Mouse (Mus musculus) lung, postnatal 0 days (tissue): ENCODE measurements at regions not wholly inside any gene's neighbourhood (a gene's known extent, or its start where the extent isn't known, plus 50 kb on each side); places are given as distances from the start of the nearest gene placed in this dataset.

Experiments
- ATAC-seq: fragments of 200-750 bp; cut with Nextera tagmentation; 2 replicates; pipeline ENCODE4 v1.8.0; 2017; ENCODE audit warnings: moderate library complexity
- DNase-seq: peaks from one replicate; pipeline ENCODE4 v3.0.0-alpha.2; 2016; ENCODE audit warnings: low spot score
- H3K27ac ChIP-seq: fragments of 300-500 bp; sonication (generic); 2 replicates; pipeline ENCODE4 v1.5.1; 2014; ENCODE audit warnings: antibody characterized with exemption, mild to moderate bottlenecking, low read length, mixed read lengths
- H3K27me3 ChIP-seq: fragments of 300-500 bp; sonication (generic); replicated peaks from 2 replicates; pipeline ENCODE4 v1.6.1; 2014; ENCODE audit warnings: low read length, mixed read lengths; ENCODE audit not compliant: insufficient read depth
- H3K36me3 ChIP-seq: fragments of 300-500 bp; sonication (generic); 2 replicates; pipeline ENCODE4 v1.6.1; 2014; ENCODE audit warnings: low read length, mixed read lengths; ENCODE audit not compliant: insufficient read depth
- H3K4me1 ChIP-seq: fragments of 300-500 bp; sonication (generic); 2 replicates; pipeline ENCODE4 v1.6.1; 2014; ENCODE audit warnings: antibody characterized with exemption, low read depth, low read length, mixed read lengths; ENCODE audit not compliant: insufficient read depth
- H3K4me2 ChIP-seq: fragments of 300-500 bp; sonication (generic); replicated peaks from 2 replicates; pipeline ENCODE4 v1.6.1; 2014; ENCODE audit warnings: low read depth, mild to moderate bottlenecking, low read length, moderate library complexity, mixed read lengths
- H3K4me3 ChIP-seq: fragments of 300-500 bp; sonication (generic); 2 replicates; pipeline ENCODE4 v1.5.1; 2014; ENCODE audit warnings: low read depth, low read length
- H3K9ac ChIP-seq: fragments of 300-500 bp; sonication (generic); replicated peaks from 2 replicates; pipeline ENCODE4 v1.6.1; 2014; ENCODE audit warnings: low read depth, mild to moderate bottlenecking
- H3K9me3 ChIP-seq: fragments of 300-500 bp; sonication (generic); 2 replicates; pipeline ENCODE4 v1.6.1; 2016; ENCODE audit warnings: low read length, mixed read lengths
- CTCF ChIP-seq: IDR thresholded peaks from 2 replicates; pipeline ENCODE4 v1.5.1; 2016; ENCODE audit warnings: antibody characterized with exemption, mild to moderate bottlenecking
- EP300 ChIP-seq: IDR thresholded peaks from 2 replicates; pipeline ENCODE4 v1.6.1; 2016; ENCODE audit warnings: antibody characterized with exemption, mild to moderate bottlenecking, control low read depth
- WGBS: fragments of 180-500 bp; shearing (Covaris S2); extraction: QIAGEN DNeasy Blood & Tissue Kit; methylation state at CpG from one replicate; pipeline ENCODE4 v1.1.7; 2014; 5-methylcytosine and 5-hydroxymethylcytosine counted together

DNA sequence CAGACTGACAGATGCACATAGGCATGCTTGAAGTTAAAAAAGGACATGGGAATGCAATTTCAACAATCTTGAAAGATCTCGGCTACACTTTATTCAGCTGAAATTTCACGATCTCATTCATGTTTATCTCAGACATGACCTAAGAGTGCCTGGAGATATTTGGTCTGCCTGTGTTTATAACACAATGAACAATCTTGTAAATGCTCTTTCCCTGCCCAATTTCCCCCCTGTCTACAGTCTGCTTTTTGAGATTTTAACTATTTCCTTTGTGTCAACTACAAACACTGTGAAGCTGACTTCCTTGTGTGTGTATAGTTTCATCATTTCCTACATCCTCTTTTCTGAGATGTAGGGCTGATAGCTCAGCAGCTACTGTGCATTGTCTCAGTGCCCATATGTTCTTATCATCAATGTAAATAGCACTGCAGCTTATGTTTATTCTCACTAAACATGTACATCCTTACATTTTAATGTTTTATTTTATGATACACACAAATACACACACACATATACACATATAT is 319.4 kb upstream of the A1bg start:
- peak; percentile 35 for DNase-seq
- WGBS: 29% methylated on average over 2 of the region's 2 CpGs

GRCm38 (mm10) chr15:61241741-61242140 is 318.9 kb upstream of the A1bg start:
- Histone ChIP-seq H3K27ac (no peak overlapping the region), H3K4me2 (no peak overlapping the region), H3K4me1 (no peaks in the 10 kb centered on the region), H3K9me3 (no peaks in the 10 kb centered on the region), H3K27me3 (no peaks in the 10 kb centered on the region), H3K36me3 (no peaks in the 10 kb centered on the region), H3K9ac (no peak overlapping the region), H3K4me3 (no peak overlapping the region)
- ATAC-seq (peak; percentile 48), DNase-seq (peak; percentile 31)
- 68% methylated on average over 1 of the region's 1 CpGs for WGBS
- no peak; the same call in 1 of the 2 replicates for TF ChIP-seq EP300
- TF ChIP-seq CTCF: no peak

More for the DNA sequence above, 319.4 kb upstream of the A1bg start:
- H3K9me3 ChIP-seq: no peaks in the 10 kb centered on the region
- peak; percentile 57; the same call in 1 of the 2 replicates for ATAC-seq
- H3K4me3 ChIP-seq: no peak overlapping the region
- no peak overlapping the region for H3K27ac ChIP-seq
- TF ChIP-seq CTCF (no peak), EP300 (0 out of 2 replicates have a peak, but pooled peaks have one; percentile 7)
- no peak overlapping the region for H3K4me2 ChIP-seq
- H3K27me3 ChIP-seq: no peaks in the 10 kb centered on the region
- H3K36me3 ChIP-seq: no peaks in the 10 kb centered on the region
- no peak overlapping the region for H3K9ac ChIP-seq
- no peaks in the 10 kb centered on the region for H3K4me1 ChIP-seq

DNA sequence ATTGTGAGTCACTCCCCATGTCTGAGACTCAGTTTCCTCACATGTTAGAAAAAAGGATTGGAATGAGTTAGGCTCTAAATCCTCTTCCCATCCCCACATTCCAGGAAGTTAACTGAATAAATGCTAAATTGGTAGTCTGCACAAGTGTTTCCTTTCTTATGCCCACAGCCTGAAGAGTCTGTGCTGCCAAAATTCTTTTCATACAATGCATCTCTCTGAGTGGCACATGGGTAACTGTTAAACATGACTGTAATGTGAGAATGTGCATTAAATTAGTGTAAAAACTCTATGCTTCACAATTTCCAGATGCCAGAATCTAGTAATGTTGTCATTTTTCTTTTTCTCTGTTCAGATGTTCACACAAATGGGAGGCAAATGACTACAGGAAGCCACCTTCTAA is 317.5 kb upstream of the A1bg start:
- ATAC-seq: no peak
- no peaks in the 10 kb centered on the region for H3K27me3 ChIP-seq
- no peaks in the 10 kb centered on the region for H3K4me1 ChIP-seq
- H3K27ac ChIP-seq: no peak overlapping the region
- H3K4me2 ChIP-seq: no peak overlapping the region
- TF ChIP-seq CTCF (no peak), EP300 (no peak)
- no peaks in the 10 kb centered on the region for H3K36me3 ChIP-seq
- H3K9ac ChIP-seq: no peak overlapping the region
- DNase-seq: no peak
- H3K9me3 ChIP-seq: no peaks in the 10 kb centered on the region
- no peak overlapping the region for H3K4me3 ChIP-seq

DNA sequence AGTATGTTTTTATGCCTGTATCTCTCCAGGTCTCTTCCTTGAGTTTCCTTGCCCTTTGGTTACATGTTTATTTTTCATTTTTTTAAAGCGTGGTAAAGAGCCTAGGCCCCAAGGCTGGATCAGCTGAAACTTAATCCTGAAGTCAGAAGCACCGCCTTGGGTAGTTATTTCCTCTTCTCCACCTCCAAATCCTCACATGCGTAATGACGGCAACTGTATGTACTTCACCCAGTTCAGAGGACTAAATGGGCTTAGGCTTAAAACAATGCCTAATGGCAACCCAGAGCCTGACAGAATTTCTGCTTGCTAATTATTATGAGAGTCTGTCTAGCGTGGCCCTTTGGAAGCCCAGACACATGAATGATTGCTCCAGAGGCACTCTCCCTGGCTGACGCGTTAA is 316.6 kb upstream of the A1bg start:
- TF ChIP-seq EP300 (no peak), CTCF (no peak)
- Histone ChIP-seq H3K4me1 (no peaks in the 10 kb centered on the region), H3K4me3 (no peak overlapping the region), H3K9ac (no peak overlapping the region), H3K9me3 (no peaks in the 10 kb centered on the region), H3K4me2 (no peak overlapping the region), H3K36me3 (no peaks in the 10 kb centered on the region), H3K27ac (no peak overlapping the region), H3K27me3 (no peaks in the 10 kb centered on the region)
- ATAC-seq (no peak), DNase-seq (no peak)
- WGBS: 81% methylated on average over 7 of the region's 7 CpGs

GRCm38 (mm10) chr15:61238996-61239395 is 316.2 kb upstream of the A1bg start:
- Histone ChIP-seq H3K4me2 (no peak overlapping the region), H3K36me3 (no peaks in the 10 kb centered on the region), H3K9ac (no peak overlapping the region), H3K9me3 (no peaks in the 10 kb centered on the region), H3K27ac (no peak overlapping the region), H3K4me3 (no peak overlapping the region), H3K4me1 (no peaks in the 10 kb centered on the region), H3K27me3 (no peaks in the 10 kb centered on the region)
- TF ChIP-seq CTCF: no peak
- no peak for TF ChIP-seq EP300
- no peak for ATAC-seq
- DNase-seq: no peak
- WGBS: 58% methylated on average over 11 of the region's 12 CpGs

DNA sequence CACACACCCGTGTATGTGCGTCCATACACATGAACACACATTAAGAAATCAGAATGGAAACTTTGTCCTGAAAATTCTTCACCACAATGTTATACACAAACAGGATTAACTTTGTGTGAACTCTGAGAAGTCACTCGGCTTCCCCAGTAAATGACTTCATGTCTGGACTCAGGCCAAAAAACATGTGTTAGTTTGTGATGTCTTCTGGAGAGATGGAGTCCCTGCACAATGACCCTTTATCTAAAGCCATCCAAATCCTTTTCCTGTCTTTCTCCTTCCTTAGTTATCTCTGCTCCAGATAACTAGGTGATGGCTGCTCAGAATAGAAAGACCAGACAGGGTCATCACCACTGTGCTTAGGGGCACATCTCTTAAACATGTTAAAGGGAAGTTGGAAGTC is 306.8 kb upstream of the A1bg start:
- ATAC-seq: peak; percentile 40; the same call in 1 of the 2 replicates
- WGBS: 37% methylated on average over 3 of the region's 3 CpGs
- H3K4me1 ChIP-seq: no peaks in the 10 kb centered on the region
- no peaks in the 10 kb centered on the region for H3K27me3 ChIP-seq
- no peaks in the 10 kb centered on the region for H3K9me3 ChIP-seq
- no peak overlapping the region for H3K27ac ChIP-seq
- H3K9ac ChIP-seq: no peak overlapping the region
- no peaks in the 10 kb centered on the region for H3K36me3 ChIP-seq
- no peak overlapping the region for H3K4me3 ChIP-seq
- DNase-seq: peak; percentile 56
- no peak overlapping the region for H3K4me2 ChIP-seq
- TF ChIP-seq EP300: no peak
- TF ChIP-seq CTCF: no peak

GRCm38 (mm10) chr15:61222923-61223322 is 300.1 kb upstream of the A1bg start:
- DNase-seq: no peak
- no peak for ATAC-seq
- H3K9me3 ChIP-seq: no peaks in the 10 kb centered on the region
- no peak for TF ChIP-seq CTCF
- TF ChIP-seq EP300: no peak
- WGBS: 16% methylated on average over 1 of the region's 1 CpGs
- H3K4me1 ChIP-seq: no peaks in the 10 kb centered on the region
- H3K4me3 ChIP-seq: no peak overlapping the region
- no peaks in the 10 kb centered on the region for H3K27me3 ChIP-seq
- H3K36me3 ChIP-seq: no peaks in the 10 kb centered on the region
- H3K27ac ChIP-seq: no peak overlapping the region
- no peak overlapping the region for H3K9ac ChIP-seq
- no peak overlapping the region for H3K4me2 ChIP-seq
